Mouse (Mus musculus) layer of hippocampus, postnatal 14 days (tissue): ENCODE data around the gene Ifit1bl1. TPM values are rescaled to one million over a fixed set of nuclear protein-coding genes. Genes with fewer than 3 reads are reported as not detected.
"Not testable (repeated sequence)": the region's sequence is repeated elsewhere in the genome, so short reads cannot be mapped to it uniquely, and the experiment has no call there.

ENCODE experiments used
- DNase-seq, 2 experiments: peaks; one replicate each; pipeline ENCODE4 v3.0.0; 2021 to 2022; ENCODE audit warnings: low spot score in 2 of 2, mixed read lengths in 1 of 2
- long read RNA-seq, 2 experiments: library from polyadenylated mRNA; stranded (forward); transcript quantifications; one replicate each; pipeline ENCODE4 v2.0.0; 2021
- total RNA-seq, 2 experiments: library from RNA; stranded (reverse); gene quantifications; 2 replicates each; pipeline ENCODE4 v1.2.3; 2021

The Ifit1bl1 gene
- 1 to 10 TPM; 1.3 to 1.4 TPM for total RNA-seq
- long read RNA-seq, experiment 1, partial matches to known transcripts: 1 of 1 reads
- long read RNA-seq, experiment 1, other reads (novel, unspliced or antisense): 0 of 1 reads
- long read RNA-seq, experiment 2, partial matches to known transcripts: 2 of 2 reads
- long read RNA-seq, experiment 2, other reads (novel, unspliced or antisense): 0 of 2 reads

GRCm38 (mm10) chr19:34601888-34602287, at the start of gene Ifit1bl1:
TSS of gene Ifit1bl1 (minus strand) at chr19:34601956.
- not testable (repeated sequence) for DNase-seq

GRCm38 (mm10) chr19:34650997-34651396, 49.2 kb upstream of the Ifit1bl1 start:
- no peak for DNase-seq

GRCm38 (mm10) chr19:34650276-34650675, 48.5 kb upstream of the Ifit1bl1 start:
- DNase-seq: no peak

- not testable (repeated sequence) for DNase-seq
These were observed 45.9 kb upstream of the Ifit1bl1 start for GRCm38 (mm10) chr19:34647630-34648029.

- no peak for DNase-seq
These were observed 40.9 kb upstream of the Ifit1bl1 start for GRCm38 (mm10) chr19:34642616-34643015.

- no peak for DNase-seq
These were observed 38.9 kb upstream of the Ifit1bl1 start, which contains the start of the genes Ifit1bl2 and Ifit1 for GRCm38 (mm10) chr19:34640623-34641022. TSS of gene Ifit1bl2 (minus strand) at chr19:34640743. TSS of gene Ifit1 (plus strand) at chr19:34640871.

- DNase-seq: peak; percentile 48 to 49
These were observed 35.3 kb upstream of the Ifit1bl1 start for GRCm38 (mm10) chr19:34636933-34637557.

- no peak for DNase-seq
These were observed 31.7 kb upstream of the Ifit1bl1 start for GRCm38 (mm10) chr19:34633484-34633883.

GRCm38 (mm10) chr19:34631487-34631886, 29.7 kb upstream of the Ifit1bl1 start:
- no peak for DNase-seq

GRCm38 (mm10) chr19:34627496-34627895, 25.7 kb upstream of the Ifit1bl1 start:
- DNase-seq: no peak

GRCm38 (mm10) chr19:34624663-34625062, 22.9 kb upstream of the Ifit1bl1 start:
- no peak for DNase-seq

- DNase-seq: no peak
These were observed 22.0 kb upstream of the Ifit1bl1 start for GRCm38 (mm10) chr19:34623781-34624180.

GRCm38 (mm10) chr19:34620871-34621270, 19.1 kb upstream of the Ifit1bl1 start:
- DNase-seq: no peak

GRCm38 (mm10) chr19:34612243-34613001, 10.7 kb upstream of the Ifit1bl1 start:
- not testable (repeated sequence) for DNase-seq

- not testable (repeated sequence) for DNase-seq
These were observed 8.4 kb upstream of the Ifit1bl1 start for GRCm38 (mm10) chr19:34610118-34610517.

- DNase-seq: not testable (repeated sequence)
These were observed 5.7 kb upstream of the Ifit1bl1 start, which contains the start of gene Ifit3b for GRCm38 (mm10) chr19:34607237-34608051. TSS of gene Ifit3b (plus strand) at chr19:34607970.

GRCm38 (mm10) chr19:34605472-34605871, 3.7 kb upstream of the Ifit1bl1 start:
- no peak for DNase-seq

GRCm38 (mm10) chr19:34599250-34599649, 2.5 kb downstream of the Ifit1bl1 start:
- not testable (repeated sequence) for DNase-seq

GRCm38 (mm10) chr19:34598341-34598740, 3.4 kb downstream of the Ifit1bl1 start:
- DNase-seq: peak; percentile 32 to 82

- no peak for DNase-seq
These were observed 4.9 kb downstream of the Ifit1bl1 start for GRCm38 (mm10) chr19:34596811-34597210.

- DNase-seq: not testable (repeated sequence)
These were observed 7.2 kb downstream of the Ifit1bl1 start for GRCm38 (mm10) chr19:34594523-34594922.
